In genomic region chr10:82629111-82629585, GRCm38 (mm10) we compare ENCODE assay signal across 8 mouse cellular contexts. TPM values are rescaled to one million over a fixed set of nuclear protein-coding genes. Genes with fewer than 3 reads are reported as not detected.
DNase-seq lines count a peak whose midpoint lies in the region; ATAC-seq and TF ChIP-seq lines count a peak whose summit lies in the region.

No protein-coding gene starts in this region.

- H3K4me1 ChIP-seq in forebrain, embryonic 13.5 days: peaks cover 23% of the 10 kb centered on the region
- H3K4me1 ChIP-seq in limb, embryonic 11.5 days (ENCODE audit: control insufficient read depth, insufficient read depth, low read length): peaks cover 8% of the 10 kb centered on the region
- peaks cover 15% of the 10 kb centered on the region for H3K4me1 ChIP-seq in midbrain, embryonic 14.5 days (ENCODE audit: control insufficient read depth, insufficient read depth, low read length)

- in situ Hi-C loops in Patski (cut with MboI; ENCODE audit: low pct_unique_long_range_greater_than_20kb): no loop called here

- peak; percentile 19 for DNase-seq in kidney, adult 9 months
- DNase-seq in kidney, adult 11 months: no peak
- DNase-seq in Patski (ENCODE audit: low read depth, low spot score): no peak
- DNase-seq in limb, embryonic 11.5 days (ENCODE audit: low spot score): no peak
- peak; percentile 45 for DNase-seq in midbrain, embryonic 14.5 days
- no peak for DNase-seq in cerebellum, adult 18-20 months
- DNase-seq in gastrocnemius, postnatal 36 days: no peak

- no peaks in the 10 kb centered on the region for H3K27me3 ChIP-seq in Patski
- no peaks in the 10 kb centered on the region for H3K27me3 ChIP-seq in forebrain, embryonic 13.5 days
- H3K27me3 ChIP-seq in limb, embryonic 11.5 days (ENCODE audit: control insufficient read depth, insufficient read depth, low read length): no peaks in the 10 kb centered on the region
- no peaks in the 10 kb centered on the region for H3K27me3 ChIP-seq in midbrain, embryonic 14.5 days (ENCODE audit: control insufficient read depth, insufficient read depth, low read length)

- 7% methylated on average over 11 of the region's 11 CpGs for WGBS in forebrain, embryonic 13.5 days
- WGBS in limb, embryonic 11.5 days: 7% methylated on average over 11 of the region's 11 CpGs
- WGBS in midbrain, embryonic 14.5 days: 3% methylated on average over 11 of the region's 11 CpGs

- POLR2A ChIA-PET in Patski (lab: Charles Lee): interaction anchor here (0.6 kb wide), 1 partner anchor 13 kb away, joined by 3 read pairs; no protein-coding TSS in a partner anchor

- no peaks in the 10 kb centered on the region for H3K9me3 ChIP-seq in forebrain, embryonic 13.5 days (replicated peaks)
- H3K9me3 ChIP-seq in limb, embryonic 11.5 days (ENCODE audit: control insufficient read depth, low read length): no peaks in the 10 kb centered on the region; the same call in 1 of the 2 replicates
- H3K9me3 ChIP-seq in midbrain, embryonic 14.5 days (ENCODE audit: control insufficient read depth, low read length): no peaks in the 10 kb centered on the region

- H3K4me3 ChIP-seq in forebrain, embryonic 13.5 days: peak overlapping the region; percentile 86
- H3K4me3 ChIP-seq in limb, embryonic 11.5 days (ENCODE audit: low read depth, low read length): peak overlapping the region; percentile 70
- peak overlapping the region; percentile 69 for H3K4me3 ChIP-seq in midbrain, embryonic 14.5 days (replicated peaks; ENCODE audit: low read depth, low read length)

- intact Hi-C loops in gastrocnemius, postnatal 36 days (cut with DNase I): no loop called here

- H3K4me2 ChIP-seq in forebrain, embryonic 13.5 days: peak overlapping the region; percentile 86
- peak overlapping the region; percentile 83 for H3K4me2 ChIP-seq in limb, embryonic 11.5 days (ENCODE audit: low read depth, severe bottlenecking)
- H3K4me2 ChIP-seq in midbrain, embryonic 14.5 days (ENCODE audit: low read length): peak overlapping the region; percentile 95

- CTCF ChIA-PET in Patski (lab: Charles Lee): no interaction called here

- peak overlapping the region; percentile 88 for H3K27ac ChIP-seq in forebrain, embryonic 13.5 days
- peak overlapping the region; percentile 82 for H3K27ac ChIP-seq in limb, embryonic 11.5 days (replicated peaks; ENCODE audit: low read depth, low read length)
- H3K27ac ChIP-seq in midbrain, embryonic 14.5 days (replicated peaks; ENCODE audit: low read depth, low read length): peak overlapping the region; percentile 92

- peak overlapping the region; percentile 86 for H3K9ac ChIP-seq in forebrain, embryonic 13.5 days
- peak overlapping the region; percentile 84 for H3K9ac ChIP-seq in limb, embryonic 11.5 days (ENCODE audit: low read length)
- H3K9ac ChIP-seq in midbrain, embryonic 14.5 days (replicated peaks; ENCODE audit: low read length): peak overlapping the region; percentile 84

- ATAC-seq in Patski: peak; percentile 18
- peak; percentile 63 for ATAC-seq in forebrain, embryonic 13.5 days
- ATAC-seq in limb, embryonic 11.5 days (ENCODE audit: insufficient number of reproducible peaks, low FRiP score, low TSS enrichment, low read depth): peak; percentile 11
- ATAC-seq in midbrain, embryonic 14.5 days (ENCODE audit: low FRiP score, low TSS enrichment): peak; percentile 59

- TF ChIP-seq CTCF in Patski (IDR thresholded peaks at IDR 0.05): no peak

- H3K36me3 ChIP-seq in forebrain, embryonic 13.5 days (ENCODE audit: poor library complexity, severe bottlenecking): peaks cover 21% of the 10 kb centered on the region
- peaks cover 13% of the 10 kb centered on the region; the same call in 1 of the 2 replicates for H3K36me3 ChIP-seq in limb, embryonic 11.5 days (ENCODE audit: control insufficient read depth, insufficient read depth, low read length)
- peaks cover 6% of the 10 kb centered on the region; the same call in 1 of the 2 replicates for H3K36me3 ChIP-seq in midbrain, embryonic 14.5 days (ENCODE audit: control insufficient read depth, insufficient read depth, low read length)

RNA-seq across cellular contexts. Expression of gene Tdg, which starts 0.5 kb away (rescaled TPM):
- 17.4 TPM for polyA plus RNA-seq in Patski (2021)
- polyA plus RNA-seq in forebrain, embryonic 13.5 days (2015; fragmentation: Nextera tagmentation; extraction: Ambion mirVana): 241 and 264 TPM in 2 replicates
- polyA plus RNA-seq in limb, embryonic 11.5 days (2014; fragmentation: Nextera tagmentation; extraction: Ambion mirVana): 250 and 262 TPM in 2 replicates
- 140 and 204 TPM in 2 replicates for polyA plus RNA-seq in midbrain, embryonic 14.5 days (2014; fragmentation: Nextera tagmentation; extraction: Ambion mirVana)
- 10 to 100 TPM; 15.3 to 15.5 TPM for total RNA-seq in gastrocnemius, postnatal 36 days (2021)

RNA-seq across cellular contexts. Expression of gene 1190007I07Rik, which starts 6.1 kb away (rescaled TPM):
- 23.7 TPM for polyA plus RNA-seq in Patski (2021)
- 41.1 and 42.7 TPM in 2 replicates for polyA plus RNA-seq in forebrain, embryonic 13.5 days (2015; fragmentation: Nextera tagmentation; extraction: Ambion mirVana)
- polyA plus RNA-seq in limb, embryonic 11.5 days (2014; fragmentation: Nextera tagmentation; extraction: Ambion mirVana): 44.3 and 49.0 TPM in 2 replicates
- 39.9 and 50.7 TPM in 2 replicates for polyA plus RNA-seq in midbrain, embryonic 14.5 days (2014; fragmentation: Nextera tagmentation; extraction: Ambion mirVana)
- 10 to 100 TPM; 28.6 to 32.7 TPM for total RNA-seq in gastrocnemius, postnatal 36 days (2021)

Comparison
In these comparisons a context has a peak if more than half of its experiments do, and no peak if none do; other contexts are left out.
1. DNase-seq: peak in kidney, adult 9 months (single experiment) and midbrain, embryonic 14.5 days (single experiment); none in kidney, adult 11 months (single experiment), Patski (single experiment), limb, embryonic 11.5 days (single experiment), cerebellum, adult 18-20 months (0 of 2) and gastrocnemius, postnatal 36 days (0 of 2).
2. ATAC-seq: peak in every context shown above with its lines; median percentile 63 in forebrain, embryonic 13.5 days; 59 in midbrain, embryonic 14.5 days; 18 in Patski; 11 in limb, embryonic 11.5 days.
3. Peak in every context shown above with its lines, with median percentiles within 50 percentile points of each other: H3K27ac ChIP-seq, H3K4me2 ChIP-seq, H3K4me3 ChIP-seq and H3K9ac ChIP-seq.